Mouse (Mus musculus) ovary, postnatal 14 days (tissue): Measurements from ENCODE around the gene Mybpc2.

Experiments used
- DNase-seq: peaks from one replicate; pipeline ENCODE4 v3.0.0; 2022; ENCODE audit warnings: low spot score

Gene Mybpc2

GRCm38 (mm10) chr7:44546274-44546673, 21.8 kb upstream of the Mybpc2 start:
- DNase-seq: no peak

GRCm38 (mm10) chr7:44543071-44543470, 18.6 kb upstream of the Mybpc2 start:
- no peak for DNase-seq

DNA sequence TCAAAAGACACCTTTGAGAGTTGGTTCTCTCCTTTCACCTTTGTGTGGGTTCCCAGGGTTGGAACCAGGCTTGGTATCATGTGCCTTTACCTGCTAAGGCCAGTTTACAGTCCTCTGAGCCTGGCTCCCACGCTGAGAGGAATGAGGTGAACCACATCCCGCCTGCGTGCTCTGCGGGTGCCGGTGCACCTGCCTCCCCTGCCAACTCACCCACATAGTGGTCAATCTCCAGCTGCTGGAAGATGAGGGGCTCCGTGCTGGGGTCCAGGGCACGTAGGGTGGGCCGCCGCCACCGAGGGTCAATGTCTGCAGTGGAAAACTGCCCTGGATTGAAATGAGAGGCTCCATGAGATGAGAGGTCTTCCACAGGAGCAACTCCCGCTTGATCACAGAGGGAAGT, 18.1 kb upstream of the Mybpc2 start:
- no peak for DNase-seq

DNA sequence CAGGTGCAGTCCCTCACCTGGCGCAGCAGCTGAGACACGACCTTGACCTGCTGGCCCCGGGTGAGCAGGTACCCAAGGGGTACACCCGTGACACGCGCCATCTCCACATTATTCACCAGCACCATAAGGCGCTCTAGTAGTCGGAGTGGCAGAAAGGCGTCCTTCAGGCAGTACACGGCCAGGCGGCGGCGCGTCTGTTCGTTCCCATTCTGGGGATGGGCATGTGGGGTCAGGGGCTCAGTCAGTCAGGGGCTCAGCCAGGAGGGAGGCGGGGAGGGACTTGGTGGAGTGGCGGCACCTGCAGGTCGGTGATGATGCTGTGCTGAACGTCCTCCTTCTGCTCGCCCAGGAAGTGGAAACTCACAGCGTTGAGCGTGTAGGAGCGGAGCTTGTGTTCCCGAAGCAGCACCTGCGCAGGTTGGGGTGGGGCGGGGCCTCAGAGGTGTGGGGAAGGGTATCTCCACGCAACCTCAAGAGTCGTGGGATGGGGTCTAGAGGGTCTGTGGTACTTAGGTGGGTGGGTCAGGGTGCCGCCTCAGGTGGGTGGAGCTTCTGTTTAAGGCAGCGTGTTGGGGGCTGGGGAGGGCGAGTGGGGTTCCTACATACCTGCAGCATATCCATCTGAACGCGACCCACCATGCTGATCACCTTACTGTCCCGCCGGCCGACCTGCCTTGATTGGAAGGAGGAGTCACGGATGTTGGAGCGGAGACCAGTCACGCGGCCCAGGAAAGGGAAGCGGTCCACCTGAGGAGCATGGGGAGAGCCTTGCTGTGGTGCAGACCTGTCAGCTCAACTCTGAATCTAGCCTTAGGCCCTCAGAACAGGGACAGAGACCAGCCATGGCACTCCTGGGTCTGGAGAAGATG, 14.5 kb upstream of the Mybpc2 start:
- no peak for DNase-seq

DNA sequence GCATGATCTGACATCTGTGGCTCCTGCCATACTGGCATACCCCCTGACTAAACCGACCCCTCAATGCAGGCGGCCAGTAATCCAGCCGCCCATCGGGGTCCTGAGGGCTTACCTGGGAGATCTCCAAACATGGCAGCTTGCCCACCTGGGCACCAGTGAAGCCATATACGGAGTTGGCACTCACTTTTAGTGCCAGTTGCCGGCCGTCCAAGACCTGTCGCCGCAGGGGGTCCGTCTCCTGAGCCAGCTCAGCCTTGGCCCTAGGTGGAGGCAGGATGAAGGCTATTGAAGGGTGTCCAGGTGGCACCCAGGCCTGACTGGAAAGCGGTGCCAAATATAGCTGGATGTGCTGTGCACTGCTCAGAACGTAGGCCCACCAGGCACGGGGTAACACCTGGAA, 13.0 kb upstream of the Mybpc2 start:
- no peak for DNase-seq

DNA sequence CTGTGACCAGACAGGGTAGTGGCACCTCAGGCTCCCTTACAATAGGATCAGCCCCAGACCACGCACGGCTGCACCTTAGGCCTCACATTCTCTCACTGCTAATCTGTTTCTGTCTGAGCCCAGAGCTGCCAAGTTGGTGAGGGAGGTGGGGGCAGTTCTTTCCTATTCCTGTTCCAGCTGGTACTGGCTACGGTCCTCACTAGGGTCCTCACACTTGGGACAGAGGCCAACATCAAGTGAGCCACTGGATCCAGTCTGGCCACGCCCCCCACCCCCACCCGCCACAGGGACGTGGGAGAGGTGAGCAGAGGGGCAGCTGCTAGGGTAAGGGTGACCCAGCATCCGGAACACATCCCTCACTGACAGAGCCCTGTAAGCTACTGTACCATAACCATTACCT, 12.6 kb upstream of the Mybpc2 start:
- DNase-seq: no peak

- DNase-seq: no peak
Measured at GRCm38 (mm10) chr7:44536590-44536968, 12.1 kb upstream of the Mybpc2 start.

DNA sequence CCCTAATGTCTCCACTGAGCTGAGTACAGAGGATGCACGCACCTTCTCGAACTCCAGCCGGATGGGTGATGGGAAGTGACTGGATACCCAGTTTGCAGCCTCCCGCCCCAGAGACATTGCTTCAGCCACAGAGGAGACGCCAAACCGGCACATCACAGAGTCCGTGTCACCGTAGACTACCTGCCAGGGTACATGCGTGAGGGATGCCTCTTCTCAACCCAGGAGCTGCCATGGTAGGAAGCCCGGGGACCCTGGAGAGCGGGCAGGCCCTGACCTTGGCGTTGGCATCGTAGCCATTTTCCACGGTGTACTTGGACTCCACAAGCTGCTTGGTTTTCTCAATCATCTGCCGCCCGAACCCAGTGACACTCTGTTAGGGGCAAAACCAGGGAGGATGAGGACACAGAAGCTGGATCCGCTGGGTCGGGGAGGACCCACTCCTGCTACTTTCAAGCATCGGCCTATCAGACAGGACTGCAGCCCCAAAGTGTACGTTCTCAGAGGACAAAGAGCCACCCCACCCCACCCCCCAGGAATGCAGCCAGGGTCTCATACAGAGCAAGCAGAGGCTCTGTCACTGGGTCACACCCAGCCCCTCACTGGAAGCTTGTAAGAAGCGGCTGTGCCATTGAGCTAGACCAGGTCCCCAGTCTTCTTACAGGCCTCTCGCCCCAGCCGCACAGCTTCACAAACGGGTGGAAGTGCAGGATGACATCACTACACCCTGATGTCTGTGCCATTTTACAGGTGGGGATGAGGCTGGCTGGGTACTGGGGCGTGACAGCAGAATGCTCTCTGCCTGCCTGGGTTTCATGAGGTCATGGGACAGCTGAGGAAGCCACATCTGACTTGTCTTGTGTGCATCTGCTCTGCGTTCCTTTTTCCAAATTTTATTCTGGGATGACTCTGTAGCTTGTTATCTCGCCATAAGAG, 11.5 kb upstream of the Mybpc2 start:
- no peak for DNase-seq

GRCm38 (mm10) chr7:44534656-44535441, 10.4 kb upstream of the Mybpc2 start:
- no peak for DNase-seq

DNA sequence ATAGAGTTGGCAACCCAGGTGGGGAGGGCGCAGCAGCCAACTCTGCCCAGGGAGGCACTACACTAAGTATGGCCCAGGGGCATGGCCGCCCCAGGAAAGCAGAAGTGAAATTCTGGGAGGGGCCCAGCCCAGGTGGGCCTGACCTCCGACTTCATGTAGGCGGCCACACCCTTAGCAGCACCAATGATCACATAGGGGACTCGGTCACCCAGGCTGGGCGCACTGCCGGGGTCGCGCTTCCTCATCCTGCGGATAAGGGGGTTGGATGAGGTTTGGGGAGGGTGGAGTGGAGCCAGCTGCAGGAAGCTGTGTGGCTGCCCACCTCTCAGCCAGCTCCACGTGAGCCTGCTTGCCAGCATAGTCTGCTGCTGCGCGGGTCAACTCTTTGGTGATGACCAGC, 9.8 kb upstream of the Mybpc2 start:
- no peak for DNase-seq

DNA sequence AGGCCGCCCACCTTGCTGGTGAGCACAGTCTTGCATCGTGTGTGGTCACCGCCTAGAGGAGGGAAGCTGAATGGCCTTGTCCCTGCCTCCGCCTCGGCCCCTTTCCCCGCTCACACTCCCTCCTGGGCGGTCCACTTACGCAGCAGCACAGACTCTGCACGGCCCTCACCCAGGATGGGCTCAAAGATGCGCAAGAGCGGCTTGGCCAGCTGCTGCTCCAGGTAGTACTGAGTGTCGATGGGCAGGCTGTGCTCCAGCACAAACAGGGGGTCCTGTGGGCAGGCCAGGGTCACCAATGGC, 9.2 kb upstream of the Mybpc2 start:
- DNase-seq: no peak

- no peak for DNase-seq
Measured at GRCm38 (mm10) chr7:44532918-44533745, 8.7 kb upstream of the Mybpc2 start.

DNA sequence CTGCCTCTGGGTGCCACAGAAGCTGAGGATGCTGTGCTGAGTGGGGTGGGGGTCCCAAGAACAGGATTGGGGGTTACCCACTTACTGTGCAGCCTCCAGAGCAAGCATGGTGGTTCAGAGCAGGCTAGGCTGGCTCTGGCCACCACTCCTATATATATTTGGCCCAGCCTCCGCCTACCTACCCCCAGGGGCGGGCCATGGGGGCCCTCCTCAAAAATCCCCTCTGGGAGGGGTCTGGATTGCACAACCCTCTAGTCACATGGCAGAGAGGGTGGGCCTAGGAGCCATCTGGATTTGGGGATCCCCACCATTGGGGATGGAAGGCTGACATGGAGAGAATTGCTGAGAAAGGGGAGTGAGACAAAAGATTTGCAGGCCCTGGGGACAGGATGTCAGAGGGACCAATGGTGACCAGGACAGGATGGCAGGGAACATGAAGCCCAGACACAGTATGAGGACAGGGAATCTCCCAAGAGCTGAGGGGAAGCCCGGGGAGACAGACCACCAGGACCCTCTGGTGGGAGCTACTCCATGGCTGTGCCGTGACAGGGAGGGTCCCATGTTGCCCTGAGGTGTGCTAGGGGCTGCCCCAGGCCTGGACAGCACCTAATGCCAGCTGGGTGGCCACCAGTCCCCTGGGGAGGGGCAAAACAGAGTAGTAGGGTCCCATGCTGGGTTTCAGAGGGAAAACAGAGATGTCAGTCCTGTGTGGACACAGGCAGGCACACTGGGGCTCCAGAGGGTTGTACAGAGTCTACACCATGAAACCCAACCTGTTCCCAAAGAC, 7.7 kb upstream of the Mybpc2 start, which contains the start of gene Spib:
Gene Spib (minus strand): TSS at position 126 of the 787 bp plus-strand sequence.
- DNase-seq: no peak

- DNase-seq: no peak
Measured at GRCm38 (mm10) chr7:44531207-44531606, 6.8 kb upstream of the Mybpc2 start.

GRCm38 (mm10) chr7:44530507-44530906, 6.1 kb upstream of the Mybpc2 start:
- no peak for DNase-seq

- no peak for DNase-seq
Measured at GRCm38 (mm10) chr7:44529518-44529917, 5.1 kb upstream of the Mybpc2 start.

- peak; percentile 66 for DNase-seq
Measured at GRCm38 (mm10) chr7:44527483-44528398, 3.3 kb upstream of the Mybpc2 start.

DNA sequence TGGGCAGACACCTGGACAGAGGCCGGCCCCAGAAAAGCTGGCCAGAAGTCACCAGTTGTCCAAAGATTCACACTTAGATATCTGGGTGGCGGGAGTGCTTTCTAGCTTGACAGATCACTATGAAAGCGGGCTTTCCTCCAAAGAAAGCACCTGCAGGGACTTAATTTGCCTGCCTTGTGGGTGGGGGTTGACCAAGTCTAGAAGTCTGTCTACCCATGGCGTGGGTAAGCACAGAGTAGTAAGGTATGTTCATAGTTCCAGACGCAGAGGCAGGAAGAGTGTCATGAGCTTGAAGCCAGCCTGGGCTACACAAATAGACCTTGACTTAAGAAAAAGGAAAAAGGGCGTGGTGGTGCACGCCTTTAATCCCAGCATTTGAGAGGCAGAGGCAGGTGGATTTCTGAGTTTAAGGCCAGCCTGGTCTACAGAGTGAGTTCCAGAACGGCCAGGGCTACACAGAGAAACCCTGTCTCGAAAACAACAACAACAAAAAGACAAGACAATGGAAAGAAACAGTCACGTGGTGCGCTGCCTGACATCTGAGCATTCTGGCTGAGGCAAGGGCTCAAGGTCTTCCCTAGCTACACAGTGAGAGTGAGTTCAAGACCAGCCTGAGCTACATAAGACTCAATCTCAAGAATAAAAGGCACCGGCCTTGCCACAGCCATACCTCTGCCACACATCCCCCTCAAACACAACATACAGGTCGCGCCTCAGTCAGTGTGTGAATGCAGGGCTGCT, 2.1 kb upstream of the Mybpc2 start:
- no peak for DNase-seq
